Mouse (Mus musculus) spleen, adult 12 weeks (tissue): ENCODE data around the gene Ube2m.
A peak's percentile ranks its signal among the peaks of the same experiment; 100 is the strongest.
"Not testable (repeated sequence)": the region's sequence is repeated elsewhere in the genome, so short reads cannot be mapped to it uniquely, and the experiment has no call there.

Experiments
- DNase-seq: peaks from one replicate; pipeline ENCODE4 v3.0.0; 2022; ENCODE audit warnings: low spot score

The Ube2m gene

DNA sequence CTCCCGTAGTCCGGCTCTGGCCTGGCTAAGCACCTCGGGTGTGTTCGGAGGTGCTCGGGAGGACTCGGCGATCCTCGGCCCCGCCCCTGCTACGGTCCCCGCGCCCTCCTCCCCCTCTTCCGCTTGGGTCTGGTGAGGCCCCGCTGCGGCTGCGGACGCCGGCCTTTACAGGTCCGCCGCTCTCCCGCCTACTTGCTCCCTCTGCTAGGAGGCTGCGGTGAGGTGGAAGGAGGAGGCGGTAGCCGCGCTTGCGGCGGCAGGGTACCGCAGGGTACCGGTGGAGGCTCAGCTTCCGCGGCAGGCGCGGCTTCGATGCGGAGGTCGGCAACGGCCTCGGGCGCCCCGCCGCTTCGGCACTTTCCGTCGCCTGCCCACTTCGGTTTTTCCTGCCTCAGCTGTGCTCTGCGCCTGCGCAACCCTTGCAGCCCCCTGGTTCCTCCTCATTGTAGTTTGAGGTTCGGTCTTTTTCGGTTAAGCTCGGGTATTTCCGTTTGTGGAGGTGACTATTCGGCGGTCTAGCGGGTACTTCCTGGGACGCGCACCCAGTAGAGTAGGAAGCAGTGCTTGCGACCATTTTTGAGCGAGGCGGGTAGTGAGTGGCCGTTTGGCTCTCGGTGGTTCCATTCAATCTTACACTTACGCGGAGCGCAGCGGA is at the start of gene Ube2m:
Ube2m (minus strand) TSS at position 375 of the 655 bp plus-strand sequence.
- DNase-seq = peak; percentile 96

DNA sequence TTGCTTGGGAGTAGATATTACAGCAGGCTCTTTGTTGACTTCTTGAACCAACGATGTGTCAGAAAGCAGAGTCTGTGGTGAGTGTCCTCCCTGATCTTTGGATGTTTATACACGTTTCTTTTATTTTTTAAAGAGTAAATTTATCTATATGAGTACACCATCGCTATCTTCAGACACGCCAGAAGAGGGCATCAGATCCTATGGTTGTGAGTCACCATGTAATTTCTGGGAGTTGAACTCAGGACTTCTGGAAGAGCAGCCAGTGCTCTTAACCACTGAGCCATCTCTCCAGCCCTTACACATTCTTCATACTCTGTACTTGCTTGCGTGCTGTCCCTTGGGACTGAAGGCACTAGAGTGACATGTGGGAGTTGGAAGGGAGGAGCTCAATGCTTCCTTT is 34.2 kb upstream of the Ube2m start:
- no peak for DNase-seq

DNA sequence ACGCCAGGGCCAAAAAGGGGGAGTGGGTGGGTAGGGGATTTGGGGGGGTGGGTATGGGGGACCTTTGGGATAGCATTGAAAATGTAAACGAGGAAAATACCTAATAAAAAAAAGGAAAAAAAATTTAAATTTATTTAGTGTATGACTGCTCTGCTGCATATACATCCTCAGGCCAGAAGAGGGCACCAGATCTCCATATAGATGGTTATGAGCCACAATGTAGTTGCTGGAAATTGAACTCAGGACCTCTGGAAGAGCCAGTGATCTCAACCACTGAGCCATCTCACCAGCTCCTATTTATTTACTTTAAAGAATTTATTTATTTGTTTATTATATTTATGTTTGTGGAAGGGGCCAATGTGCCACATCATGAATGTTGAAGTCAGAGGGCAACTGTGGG is 25.3 kb upstream of the Ube2m start:
- not testable (repeated sequence) for DNase-seq

DNA sequence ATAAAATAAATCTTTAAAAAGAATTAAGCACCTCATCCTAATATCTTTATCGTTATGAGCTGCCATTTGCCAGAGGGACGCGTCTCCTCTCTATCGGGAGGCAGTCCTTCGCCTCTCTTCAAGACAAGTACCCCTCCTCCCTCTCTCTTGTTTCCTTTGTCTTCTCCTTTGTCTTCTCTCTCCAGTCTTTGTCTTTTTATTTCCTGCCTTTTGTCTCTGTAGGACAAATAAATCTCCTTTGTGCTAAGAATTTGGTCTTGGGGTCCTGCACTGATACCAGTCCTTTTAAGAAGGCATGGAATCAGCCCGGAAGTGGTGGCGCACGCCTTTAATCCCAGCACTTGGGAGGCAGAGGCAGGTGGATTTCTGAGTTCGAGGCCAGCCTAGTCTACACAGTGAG is 21.5 kb upstream of the Ube2m start:
- DNase-seq = no peak

DNA sequence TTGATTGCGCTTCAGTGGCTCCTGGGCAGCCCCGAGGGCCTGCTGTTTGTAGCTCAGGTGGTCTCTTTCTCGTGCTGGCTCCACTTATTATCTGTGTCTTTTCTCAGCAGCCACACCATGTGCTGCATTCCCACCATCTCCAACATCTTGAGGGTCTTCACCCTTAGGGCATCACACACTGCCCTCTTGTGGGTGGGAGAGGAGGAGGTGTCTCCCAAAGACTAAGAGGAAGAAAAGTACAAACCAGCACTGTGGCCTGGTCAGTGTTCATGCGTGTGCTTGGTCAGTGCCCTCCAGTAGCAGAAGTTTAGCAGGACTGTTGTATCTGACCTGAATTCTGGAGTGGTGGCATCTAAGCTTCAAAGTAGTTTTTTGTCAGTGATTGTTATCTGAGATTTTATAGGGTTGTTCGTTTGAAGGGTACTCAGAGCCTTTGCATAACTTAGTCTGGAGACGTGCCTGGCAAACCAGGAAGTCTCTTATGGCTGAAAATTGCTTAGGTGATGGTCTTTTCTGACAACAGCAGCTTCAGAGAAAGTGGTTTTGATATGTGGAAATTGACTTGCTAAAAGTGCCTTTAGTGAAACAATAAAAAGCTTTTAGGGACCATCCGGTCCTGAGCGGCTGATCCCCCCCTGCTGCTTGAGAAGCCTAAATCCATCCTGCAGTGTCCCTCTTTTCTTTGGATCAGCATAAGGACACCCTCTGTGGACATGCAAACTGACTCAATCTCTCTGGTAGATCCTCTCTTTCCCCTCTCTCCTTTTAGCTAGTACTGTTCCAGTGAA is 19.0 kb upstream of the Ube2m start:
- DNase-seq = no peak

DNA sequence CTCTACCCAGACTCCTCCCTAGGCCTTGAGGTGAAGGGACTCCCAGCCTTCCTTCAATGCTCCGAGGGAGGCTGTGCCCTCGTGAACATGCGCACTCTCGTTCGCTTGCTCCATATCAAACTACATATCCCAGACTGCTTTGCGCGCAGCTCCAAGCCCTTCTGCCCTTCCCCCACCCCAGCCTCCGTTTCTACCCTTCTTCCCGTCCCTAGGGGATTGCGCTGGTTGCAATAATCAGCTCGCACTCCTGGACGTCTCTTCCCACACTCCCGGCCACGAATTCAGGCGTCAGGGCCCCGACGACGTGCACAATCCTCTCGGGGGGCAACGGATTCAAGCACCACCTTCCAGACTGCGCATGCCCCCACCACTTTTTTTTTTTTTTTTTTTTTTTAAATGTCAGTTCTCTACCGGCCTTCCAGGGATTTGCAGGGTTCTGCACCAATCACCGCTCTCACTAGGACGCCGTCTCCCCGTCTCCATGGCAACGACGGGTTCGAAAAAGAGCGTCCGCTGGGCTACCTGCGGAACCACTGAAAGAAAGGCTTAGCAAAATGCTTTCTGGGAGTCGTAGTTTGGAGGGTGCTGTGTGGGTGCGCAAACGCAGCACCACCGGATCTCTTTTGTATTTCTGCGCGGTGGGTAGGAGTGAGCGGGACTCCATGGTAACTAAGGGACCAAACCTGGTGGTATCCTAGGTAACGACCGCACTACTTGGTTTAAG is 16.4 kb upstream of the Ube2m start, which contains the start of gene Mzf1:
Mzf1 (minus strand) TSS at position 478 of the 724 bp plus-strand sequence.
- peak; percentile 78 for DNase-seq

DNA sequence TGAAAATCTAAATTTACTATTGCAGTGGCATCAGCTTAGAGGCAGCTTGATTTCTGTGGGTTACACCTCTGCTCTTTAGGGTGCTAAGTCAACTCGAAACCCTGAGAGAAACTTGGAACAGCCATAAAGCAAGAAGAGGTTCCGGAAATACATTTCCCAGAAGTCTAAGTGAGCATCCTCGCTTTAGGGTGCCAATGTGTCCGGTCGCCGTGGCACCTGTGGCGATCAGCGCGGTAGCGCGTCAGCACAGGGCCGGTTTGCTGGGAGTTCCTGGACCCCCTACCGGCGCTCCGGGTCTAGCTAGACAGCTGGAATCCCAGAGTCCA is 15.8 kb upstream of the Ube2m start:
- DNase-seq = no peak

DNA sequence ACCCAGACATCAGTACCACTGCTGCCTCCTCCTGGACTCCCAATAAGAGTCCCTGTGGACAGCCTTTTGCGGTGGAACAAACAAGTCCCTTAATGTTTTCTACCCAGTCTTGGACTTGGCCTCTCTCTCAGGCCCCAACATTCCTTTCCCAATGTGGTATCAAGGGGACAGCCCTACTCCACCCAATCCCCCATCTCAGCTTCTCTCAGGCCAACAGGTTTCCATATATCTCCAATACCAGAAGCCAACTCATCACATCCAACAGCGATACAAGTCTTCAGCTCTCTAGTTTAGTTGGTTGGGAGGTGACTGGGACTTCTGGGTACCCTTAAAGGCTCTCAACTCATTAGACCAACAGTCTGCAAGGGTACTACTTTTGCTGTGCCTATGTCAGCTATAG is 15.4 kb upstream of the Ube2m start:
- no peak for DNase-seq

DNA sequence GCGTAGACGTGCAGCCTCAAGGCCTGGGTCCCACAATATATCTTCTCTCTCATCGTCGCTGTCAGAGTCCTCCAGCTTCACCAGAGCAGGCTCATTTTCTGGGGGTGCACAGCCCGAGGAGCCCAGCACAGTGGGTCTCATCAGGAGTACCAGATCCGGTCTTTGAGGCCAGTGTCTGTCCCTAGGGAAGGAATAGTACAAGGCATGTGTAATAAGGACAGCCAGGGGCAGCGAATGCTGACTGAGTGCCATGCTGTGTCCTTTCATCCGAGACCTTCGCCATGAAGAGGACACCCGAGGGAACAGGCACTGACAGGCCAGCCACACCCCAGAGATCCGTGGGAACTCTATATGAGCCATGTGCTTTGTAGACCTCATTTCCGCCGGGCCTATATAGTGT is 14.9 kb upstream of the Ube2m start:
- no peak for DNase-seq

DNA sequence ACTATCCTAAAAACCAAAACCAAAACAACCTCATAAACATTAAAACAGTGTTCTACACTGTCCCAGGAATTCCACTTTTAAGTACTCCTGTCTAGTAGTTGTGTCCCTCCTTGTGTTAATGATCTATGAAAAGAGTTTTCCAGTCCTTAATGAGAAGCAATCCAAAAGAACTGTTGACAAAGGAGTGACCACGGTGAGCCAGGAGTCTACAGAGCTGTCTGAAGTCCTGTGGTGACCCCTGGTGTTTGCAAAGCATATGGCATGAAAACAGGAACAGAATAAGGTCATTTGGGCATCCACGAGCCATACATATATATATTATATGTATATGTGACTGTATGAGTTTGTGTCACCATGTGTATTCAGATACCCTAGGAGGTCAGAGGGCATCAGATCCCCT is 8.0 kb upstream of the Ube2m start:
- DNase-seq = peak; percentile 32

DNA sequence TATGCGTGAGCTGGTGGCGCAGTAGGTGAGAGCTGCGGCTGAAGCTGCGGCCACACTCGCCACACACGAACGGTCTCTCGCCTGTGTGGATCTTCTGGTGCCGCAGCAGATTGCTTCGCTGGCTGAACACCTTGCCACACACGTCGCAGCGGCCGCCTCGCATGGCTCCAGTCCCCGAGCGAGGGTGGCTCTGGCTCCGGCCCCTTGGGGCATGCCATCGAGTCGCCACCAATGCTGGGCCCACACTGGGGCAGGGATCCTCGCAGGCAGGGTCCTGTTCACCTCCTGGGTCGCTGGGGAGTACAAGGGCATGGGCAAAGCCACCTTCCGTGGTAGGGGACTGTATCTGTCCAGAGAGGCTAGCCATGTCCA is 6.2 kb upstream of the Ube2m start:
- DNase-seq = no peak

DNA sequence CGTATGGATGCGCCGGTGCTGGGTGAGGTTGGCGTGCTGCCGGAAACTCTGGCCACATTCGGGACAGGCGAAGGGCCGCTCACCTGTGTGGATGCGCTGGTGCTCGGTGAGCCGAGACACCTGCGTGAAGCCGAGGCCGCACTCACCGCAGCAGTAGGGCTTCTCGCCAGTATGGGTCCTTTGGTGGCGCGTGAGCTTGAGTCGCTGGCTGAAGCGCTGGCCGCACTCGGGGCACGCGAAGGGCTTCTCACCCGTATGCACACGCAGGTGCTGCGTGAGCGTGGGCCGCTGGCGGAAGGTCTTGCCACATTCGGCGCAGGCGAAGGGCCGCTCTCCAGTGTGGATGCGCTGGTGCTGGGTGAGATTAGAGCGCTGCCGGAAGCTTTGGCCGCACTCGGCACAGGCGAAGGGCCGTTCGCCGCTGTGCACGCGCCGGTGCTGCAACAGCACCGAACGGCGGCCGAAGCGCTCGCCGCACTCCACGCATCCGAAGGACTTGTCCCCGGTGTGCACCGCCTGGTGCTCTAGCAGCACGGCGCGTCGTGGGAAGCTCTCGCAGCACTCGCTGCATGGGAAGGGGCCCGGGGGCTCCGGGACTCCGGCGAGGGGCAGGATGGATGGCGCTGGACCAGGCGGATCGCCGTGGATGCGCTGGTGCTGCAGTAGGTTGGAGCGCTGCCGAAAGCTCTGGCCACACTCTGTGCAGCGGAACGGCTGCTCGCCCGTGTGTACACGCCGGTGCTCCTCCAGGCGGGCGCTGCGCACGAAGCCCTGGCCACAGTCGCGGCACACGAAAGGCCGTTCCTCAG is 5.6 kb upstream of the Ube2m start:
- no peak for DNase-seq

DNA sequence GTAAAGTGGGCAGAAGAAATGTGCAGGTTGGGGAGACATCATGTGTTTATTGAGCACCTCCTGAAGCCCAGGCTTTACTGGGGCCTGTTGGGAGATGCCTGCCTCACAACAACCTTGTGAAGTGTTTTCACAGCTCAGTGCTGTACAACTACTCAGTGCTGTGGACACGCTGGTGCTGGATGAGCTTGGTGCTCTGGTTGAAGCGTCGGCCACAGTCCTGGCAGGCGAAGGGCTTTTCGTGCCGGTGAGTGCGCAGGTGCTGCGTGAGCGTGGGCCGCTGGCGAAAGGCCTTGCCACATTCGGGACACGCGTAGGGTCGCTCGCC is 5.0 kb upstream of the Ube2m start:
- no peak for DNase-seq

DNA sequence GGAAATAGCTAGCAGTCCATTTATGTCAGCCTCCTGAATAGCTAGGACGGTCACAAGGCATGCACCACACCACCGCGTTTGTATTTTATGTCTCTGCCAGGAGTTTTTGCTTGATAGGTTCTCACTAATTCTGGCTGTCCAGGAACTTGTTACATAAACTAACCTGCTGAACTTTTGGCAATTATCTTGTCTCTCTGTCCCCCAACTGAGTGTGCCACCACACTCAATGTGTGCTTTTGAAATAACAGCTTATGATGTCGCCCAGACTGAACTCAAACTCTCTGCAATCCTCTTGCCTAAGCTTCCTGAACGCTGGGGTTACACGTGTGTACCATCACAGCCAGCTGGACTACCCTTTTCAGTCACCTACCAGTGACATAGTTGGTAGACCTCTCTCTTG is 4.4 kb upstream of the Ube2m start:
- DNase-seq = no peak

DNA sequence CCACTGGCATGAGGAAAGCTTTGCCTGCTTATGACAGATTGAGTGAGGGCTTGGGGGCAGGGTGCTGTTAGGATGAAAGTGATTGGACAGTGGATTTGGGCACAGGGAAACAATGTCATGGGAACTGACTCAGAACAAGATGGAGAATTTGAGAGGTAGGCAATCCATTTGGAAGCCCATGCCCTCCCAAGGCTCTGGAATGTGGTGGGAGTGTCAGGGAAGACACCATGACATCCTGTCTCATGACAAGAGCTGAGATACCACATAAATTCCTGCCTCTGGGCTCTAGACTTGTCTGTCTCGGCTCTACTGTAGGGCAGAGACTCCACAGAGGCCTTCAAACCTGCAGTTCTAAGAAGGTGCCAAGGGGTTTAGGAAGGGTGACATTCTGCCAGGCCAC is 3.2 kb upstream of the Ube2m start:
- DNase-seq = no peak

DNA sequence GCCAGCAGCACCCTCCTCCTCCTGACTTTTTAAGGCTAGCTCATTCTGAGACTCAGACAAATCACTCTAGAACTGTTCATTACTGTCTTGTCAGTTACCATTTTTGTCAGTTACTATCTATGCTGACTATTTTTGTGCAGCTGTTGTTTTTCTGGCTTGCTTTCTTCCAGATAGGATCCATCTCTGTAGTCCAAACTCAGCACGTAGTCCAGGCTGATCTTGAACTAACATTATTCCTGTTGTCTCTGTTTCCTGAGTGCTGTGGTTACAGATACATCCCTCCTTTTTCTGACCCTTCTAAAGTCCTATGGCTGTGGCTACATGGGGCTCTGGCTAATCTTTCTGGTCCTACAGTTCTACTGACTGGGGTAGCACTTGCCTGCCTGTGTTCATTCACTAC is 1.1 kb upstream of the Ube2m start:
- DNase-seq = no peak

DNA sequence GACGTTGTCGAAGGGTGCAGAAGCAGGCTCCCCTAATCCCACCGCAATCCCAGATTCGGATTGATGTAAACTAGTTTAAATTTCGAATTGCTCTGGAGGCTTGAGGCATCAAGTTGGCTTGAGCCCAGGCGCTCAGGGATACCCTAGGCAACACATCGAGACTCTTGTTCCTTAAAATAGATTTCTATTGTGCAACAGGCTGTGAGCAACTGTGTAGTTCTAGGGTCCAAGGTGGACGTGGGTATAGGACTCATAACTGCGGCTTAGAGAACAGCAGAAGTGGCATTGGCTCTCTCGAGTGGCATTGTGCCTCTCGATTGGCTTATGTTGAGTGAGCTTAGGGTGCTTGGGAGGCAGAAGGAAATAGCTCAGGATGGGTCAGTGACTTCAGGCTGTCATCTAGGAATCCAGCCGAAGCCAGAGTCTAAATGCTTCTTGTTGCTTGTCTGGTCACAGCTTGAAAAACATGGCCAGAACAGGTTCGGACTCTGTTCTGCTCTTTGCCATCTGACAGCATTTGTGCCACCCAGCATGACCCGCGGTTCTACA is 620 bp upstream of the Ube2m start:
- DNase-seq = no peak

DNA sequence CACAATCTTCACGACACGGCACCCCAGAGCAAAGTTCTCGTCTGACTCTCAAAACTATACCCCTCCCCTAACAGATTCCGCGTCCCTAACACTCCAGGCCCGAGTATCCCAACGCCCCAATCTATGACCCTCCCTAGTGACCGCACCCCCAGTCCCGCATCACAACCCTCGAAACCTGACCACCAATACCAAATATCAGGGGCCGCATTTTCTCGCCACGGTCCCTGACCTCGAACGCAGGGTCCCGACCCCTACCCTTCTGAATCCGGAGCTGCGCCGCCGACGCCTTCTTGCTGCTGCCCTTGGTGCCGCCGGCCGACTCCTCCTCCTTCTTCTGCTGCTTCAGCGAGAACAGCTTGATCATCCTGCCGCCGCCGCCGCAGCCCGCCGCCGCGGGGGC is 709 bp downstream of the Ube2m start:
- no peak for DNase-seq

DNA sequence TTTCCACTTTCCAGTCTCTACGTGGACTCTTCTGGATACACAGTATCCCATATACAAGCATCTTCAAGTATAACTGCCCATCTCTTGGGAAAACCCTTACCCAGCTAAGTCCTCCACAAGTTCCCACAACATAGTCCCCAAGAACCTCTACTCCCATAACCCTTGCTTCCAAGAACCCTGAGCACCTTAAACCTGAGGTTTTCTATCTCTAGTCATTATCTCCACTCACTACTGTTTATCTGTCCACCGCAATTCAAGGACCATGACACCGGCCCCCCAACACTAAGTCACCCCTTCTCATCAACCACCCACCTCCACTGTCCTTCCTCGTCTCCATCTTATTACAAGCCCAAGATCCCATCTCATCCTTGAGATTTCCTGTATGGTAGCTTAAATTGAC is 1.3 kb downstream of the Ube2m start:
- no peak for DNase-seq

DNA sequence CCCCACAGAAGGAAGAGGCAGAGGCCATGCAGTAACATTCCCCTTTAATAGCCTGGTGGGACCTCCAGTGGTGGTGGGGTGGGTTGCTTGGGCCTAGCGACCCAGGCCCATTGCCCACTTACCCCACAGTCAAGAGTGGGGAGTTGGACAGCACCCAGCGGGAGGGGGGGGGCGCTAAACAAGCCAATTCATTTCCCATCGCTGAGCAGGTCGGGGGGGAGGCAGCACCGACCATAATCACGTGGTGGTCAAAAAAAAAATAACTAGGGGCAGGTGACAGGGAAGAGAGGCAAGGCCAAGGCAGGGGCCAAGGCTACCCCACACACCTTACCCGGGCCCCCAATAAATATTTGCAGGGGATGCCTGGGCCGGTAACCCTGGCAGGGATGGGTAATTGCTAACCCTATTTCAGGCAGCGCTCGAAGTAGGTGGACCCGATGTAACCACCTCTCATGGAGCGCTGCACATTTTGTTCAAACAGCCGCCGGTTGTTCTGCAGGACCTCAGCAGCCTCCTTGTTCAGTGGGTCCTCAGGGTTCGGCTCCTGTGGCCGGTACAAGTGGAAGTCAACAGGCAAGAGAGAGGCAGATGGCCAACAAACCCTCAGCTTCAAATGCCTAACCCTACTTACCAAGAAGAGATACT is 2.7 kb downstream of the Ube2m start:
- no peak for DNase-seq

DNA sequence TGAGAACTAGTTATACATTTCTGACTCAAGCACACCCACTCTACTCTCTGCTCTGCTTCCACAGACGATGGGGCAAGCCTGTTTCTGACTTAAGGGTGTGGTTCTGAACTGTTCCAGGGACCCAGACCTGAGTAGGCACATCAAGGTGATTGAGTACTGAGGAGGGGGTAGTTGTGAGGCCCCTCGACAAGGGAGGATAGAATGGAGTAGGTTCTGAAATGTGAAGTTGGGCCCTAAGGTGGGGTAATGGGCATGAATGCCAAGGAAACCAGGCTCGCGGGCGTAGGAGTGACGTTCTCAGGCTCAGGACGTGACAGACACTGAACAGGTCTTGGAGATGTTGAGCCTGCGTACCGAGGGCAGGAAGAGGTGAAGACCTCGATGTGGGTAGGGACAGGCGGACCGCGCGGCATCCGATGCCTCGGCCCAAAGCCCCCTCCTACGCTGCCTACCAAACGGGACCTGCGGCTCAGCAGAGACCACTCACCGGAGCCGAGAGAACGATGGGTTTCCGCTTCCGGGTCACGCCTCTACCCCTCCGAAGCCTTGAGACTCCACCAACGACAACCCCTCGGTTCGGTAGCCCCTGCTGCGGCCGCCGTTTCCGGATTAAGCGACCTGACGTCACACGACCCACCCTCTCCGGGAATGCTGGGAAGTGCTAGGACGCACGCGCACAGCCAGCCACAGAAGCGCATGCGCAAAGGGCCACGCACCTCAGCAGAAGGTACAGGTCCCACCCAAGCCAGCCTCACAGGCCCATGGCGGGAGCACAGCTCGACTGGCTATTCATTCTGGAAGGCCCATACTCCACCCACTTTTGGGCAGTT is 3.7 kb downstream of the Ube2m start, which contains the start of gene Chmp2a:
Chmp2a (minus strand) TSS at position 660 of the 830 bp plus-strand sequence.
- DNase-seq = peak; percentile 90
